Comparison of ENCODE assay signal across 28 mouse cellular contexts in the genomic region with DNA sequence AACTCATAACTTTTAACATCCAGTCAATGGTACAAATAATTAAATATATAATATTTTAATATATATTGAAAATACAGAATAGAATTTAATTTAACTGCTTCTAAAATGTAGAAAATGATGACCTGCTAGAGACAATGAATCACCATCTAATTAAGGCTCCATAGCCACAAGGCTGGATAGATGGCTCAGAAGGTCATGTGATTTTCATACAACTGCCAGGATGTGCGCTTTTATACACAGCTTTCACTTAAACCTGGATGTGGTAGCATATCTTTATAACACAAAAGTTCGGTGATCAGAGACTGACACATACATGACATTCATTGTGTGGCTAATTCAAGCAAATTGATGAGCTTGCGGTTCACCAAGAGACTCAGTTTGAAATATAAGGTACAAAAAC.
"Had no signal": no experiment of that assay in that cellular context is flagged by ENCODE, and none has a peak within 500 bp of the region (broad histone marks: within the 10 kb centered on the region; RNA-seq: fewer than 3 reads in every experiment).

No protein-coding gene starts in this region.

- DNase-seq: cerebellum, adult 9-10 months; cerebellum, adult 9-11 months; cerebellum, postnatal 10 days; cerebellum, postnatal 14 days; cerebellum, postnatal 25 days; cerebellum, postnatal 36 days; embryo, embryonic 11 days; forebrain, postnatal 0 days; gastrocnemius, adult 2 months; gastrocnemius, postnatal 10 days; gastrocnemius, postnatal 14 days; gastrocnemius, postnatal 25 days; gastrocnemius, postnatal 36 days; heart, adult 11 months; heart, adult 18-20 months; heart, adult 2 months had no signal

- H3K4me2 ChIP-seq: embryonic facial prominence, embryonic 12.5 days; embryonic facial prominence, embryonic 13.5 days; embryonic facial prominence, embryonic 15.5 days; forebrain, embryonic 12.5 days; forebrain, embryonic 13.5 days; forebrain, embryonic 15.5 days had no signal

- ATAC-seq: forebrain, embryonic 13.5 days; forebrain, embryonic 14.5 days; forebrain, embryonic 15.5 days; forebrain, embryonic 16.5 days; forebrain, postnatal 0 days had no signal

- H3K27me3 ChIP-seq: embryonic facial prominence, embryonic 12.5 days; embryonic facial prominence, embryonic 13.5 days; embryonic facial prominence, embryonic 15.5 days; forebrain, embryonic 12.5 days; forebrain, embryonic 13.5 days; forebrain, embryonic 15.5 days had no signal

- H3K4me3 ChIP-seq: embryonic facial prominence, embryonic 10.5 days; embryonic facial prominence, embryonic 12.5 days; embryonic facial prominence, embryonic 13.5 days; embryonic facial prominence, embryonic 15.5 days; erythroblast, embryonic 14.5 days; forebrain, embryonic 10.5 days; forebrain, embryonic 12.5 days; forebrain, embryonic 13.5 days; forebrain, embryonic 15.5 days; gastrocnemius, adult 2 months; heart, adult 2 months; heart, embryonic 10.5 days had no signal

- H3K36me3 ChIP-seq: embryonic facial prominence, embryonic 10.5 days; embryonic facial prominence, embryonic 12.5 days; embryonic facial prominence, embryonic 13.5 days; embryonic facial prominence, embryonic 15.5 days; forebrain, embryonic 10.5 days; forebrain, embryonic 12.5 days; forebrain, embryonic 15.5 days; heart, embryonic 10.5 days had no signal
